Mouse (Mus musculus): ENCODE results near the gene Lcn11.

DNA sequence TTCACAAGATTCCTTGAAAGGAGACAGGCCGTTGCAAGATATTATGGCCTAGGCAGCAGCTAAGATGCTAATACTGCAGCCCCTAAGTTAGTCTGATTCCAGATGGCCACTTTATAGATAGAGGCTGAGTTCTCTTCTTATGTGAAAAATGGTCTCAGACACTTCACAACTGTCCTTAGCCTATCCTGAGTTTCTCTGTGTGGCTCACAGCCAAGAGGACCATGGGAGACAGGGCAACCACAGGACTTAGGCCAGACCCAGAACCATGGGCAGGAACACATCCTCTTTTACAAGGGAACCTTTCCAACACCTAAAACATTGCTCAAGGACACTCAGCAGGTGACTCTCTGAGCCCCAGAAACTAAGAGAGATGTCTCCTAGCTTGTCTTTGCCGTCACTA, 3.3 kb upstream of the Lcn11 start:
- TF ChIP-seq CTCF (IDR thresholded peaks at IDR 0.05; ENCODE audit: low read depth, low read length) (no peak), TAL1 (conservative IDR thresholded peaks at IDR 0.05; ENCODE audit: low read depth, low read length) (no peak), GATA1 (IDR thresholded peaks at IDR 0.05; ENCODE audit: borderline replicate concordance, low read length) (no peak), GATA2 (IDR thresholded peaks at IDR 0.05; ENCODE audit: borderline replicate concordance, low read depth, low read length) (no peak)

Data from G1E (cell line).